17 mouse cellular contexts compared by ENCODE assay signal in genomic region chr2:75773431-75773830, GRCm38 (mm10). TPM values are rescaled to one million over a fixed set of nuclear protein-coding genes. Genes with fewer than 3 reads are reported as not detected.
DNase-seq lines count a peak whose midpoint lies in the region; ATAC-seq and TF ChIP-seq lines count a peak whose summit lies in the region.
"Had no signal": no experiment of that assay in that cellular context is flagged by ENCODE, and none has a peak within 500 bp of the region (broad histone marks: within the 10 kb centered on the region; RNA-seq: fewer than 3 reads in every experiment).

No protein-coding gene starts in this region.

- WGBS in lung, embryonic 14.5 days = 80% methylated on average over 5 of the region's 5 CpGs
- 82% methylated on average over 5 of the region's 5 CpGs for WGBS in intestine, postnatal 0 days
- 76% methylated on average over 5 of the region's 5 CpGs for WGBS in stomach, embryonic 16.5 days

- H3K36me3 ChIP-seq in lung, embryonic 14.5 days (ENCODE audit: insufficient read depth) = no peaks in the 10 kb centered on the region
- no peaks in the 10 kb centered on the region for H3K36me3 ChIP-seq in intestine, postnatal 0 days (ENCODE audit: control insufficient read depth, insufficient read depth)
- H3K36me3 ChIP-seq in stomach, embryonic 16.5 days (ENCODE audit: control insufficient read depth, insufficient read depth, low read length) = no peaks in the 10 kb centered on the region
- H3K36me3 ChIP-seq: forebrain, embryonic 15.5 days; hindbrain, embryonic 12.5 days had no signal

- H3K4me2 ChIP-seq in lung, embryonic 14.5 days = no peak overlapping the region; the same call in 1 of the 2 replicates
- H3K4me2 ChIP-seq in intestine, postnatal 0 days (replicated peaks; ENCODE audit: low read depth) = no peak overlapping the region
- H3K4me2 ChIP-seq in stomach, embryonic 16.5 days (ENCODE audit: low read depth, low read length) = no peak overlapping the region
- H3K4me2 ChIP-seq: forebrain, embryonic 15.5 days; hindbrain, embryonic 12.5 days; midbrain, embryonic 11.5 days had no signal

- H3K27me3 ChIP-seq in lung, embryonic 14.5 days (ENCODE audit: insufficient read depth, low read length) = no peaks in the 10 kb centered on the region
- H3K27me3 ChIP-seq in intestine, postnatal 0 days (replicated peaks; ENCODE audit: control insufficient read depth, insufficient read depth, low read length) = no peaks in the 10 kb centered on the region
- H3K27me3 ChIP-seq in stomach, embryonic 16.5 days (ENCODE audit: control insufficient read depth, insufficient read depth, low read length) = no peaks in the 10 kb centered on the region
- H3K27me3 ChIP-seq: forebrain, embryonic 15.5 days; hindbrain, embryonic 12.5 days had no signal

- H3K4me1 ChIP-seq in lung, embryonic 14.5 days (ENCODE audit: insufficient read depth) = peaks cover 10% of the 10 kb centered on the region; the same call in 1 of the 2 replicates
- peaks cover 8% of the 10 kb centered on the region; the same call in 1 of the 2 replicates for H3K4me1 ChIP-seq in intestine, postnatal 0 days (replicated peaks; ENCODE audit: control insufficient read depth, insufficient read depth, low read length)
- H3K4me1 ChIP-seq in stomach, embryonic 16.5 days (ENCODE audit: control insufficient read depth, insufficient read depth, low read length) = peaks cover 28% of the 10 kb centered on the region

- H3K4me3 ChIP-seq in lung, embryonic 14.5 days (ENCODE audit: low read depth, low read length) = no peak overlapping the region
- no peak overlapping the region for H3K4me3 ChIP-seq in intestine, postnatal 0 days (ENCODE audit: low read depth, low read length)
- no peak overlapping the region for H3K4me3 ChIP-seq in stomach, embryonic 16.5 days (replicated peaks; ENCODE audit: low read length)
- H3K4me3 ChIP-seq: erythroblast, embryonic 14.5 days; forebrain, embryonic 15.5 days; hindbrain, embryonic 12.5 days; myocyte had no signal

- no peak overlapping the region for H3K9ac ChIP-seq in lung, embryonic 14.5 days
- no peak overlapping the region for H3K9ac ChIP-seq in intestine, postnatal 0 days (ENCODE audit: low read depth, low read length)
- H3K9ac ChIP-seq in stomach, embryonic 16.5 days (ENCODE audit: low read length) = no peak overlapping the region
- H3K9ac ChIP-seq: forebrain, embryonic 15.5 days; hindbrain, embryonic 12.5 days; liver, embryonic 14.5 days had no signal

- no peak for ATAC-seq in lung, embryonic 14.5 days (ENCODE audit: insufficient read depth)
- no peak for ATAC-seq in intestine, postnatal 0 days
- ATAC-seq in stomach, embryonic 16.5 days (ENCODE audit: insufficient read depth, low FRiP score) = no peak
- ATAC-seq: forebrain, embryonic 15.5 days had no signal

- peak; percentile 22 to 42 for DNase-seq in heart, adult 18-20 months
- no peak for DNase-seq in heart, adult 8-10 months (ENCODE audit: low spot score)
- DNase-seq in lung, embryonic 14.5 days = no peak
- no peak for DNase-seq in lung, postnatal 25 days (ENCODE audit: low spot score)
- DNase-seq in cerebellum, postnatal 25 days = no peak
- no peak for DNase-seq in left cerebral cortex, postnatal 36 days (ENCODE audit: low spot score in 2 of 2)
- DNase-seq: adrenal gland, postnatal 36 days; cerebellum, postnatal 10 days; thymus, postnatal 25 days had no signal

- TF ChIP-seq CTCF in lung, embryonic 14.5 days (IDR thresholded peaks at IDR 0.05; ENCODE audit: low read depth) = no peak
- no peak for TF ChIP-seq CTCF in intestine, postnatal 0 days (IDR thresholded peaks at IDR 0.05; ENCODE audit: low read depth)

- intact Hi-C loops in left cerebral cortex, postnatal 36 days (cut with DNase I) = no loop called here

- peak overlapping the region; percentile 89 for H3K27ac ChIP-seq in lung, embryonic 14.5 days (ENCODE audit: low read depth)
- H3K27ac ChIP-seq in intestine, postnatal 0 days (ENCODE audit: low read depth, low read length) = peak overlapping the region; percentile 88
- H3K27ac ChIP-seq in stomach, embryonic 16.5 days (ENCODE audit: low read length) = peak overlapping the region; percentile 93
- H3K27ac ChIP-seq: forebrain, embryonic 15.5 days; hindbrain, embryonic 12.5 days; liver, embryonic 14.5 days had no signal

- no peaks in the 10 kb centered on the region for H3K9me3 ChIP-seq in lung, embryonic 14.5 days (ENCODE audit: low read depth, low read length)
- H3K9me3 ChIP-seq in intestine, postnatal 0 days (ENCODE audit: control insufficient read depth) = no peaks in the 10 kb centered on the region
- no peaks in the 10 kb centered on the region for H3K9me3 ChIP-seq in stomach, embryonic 16.5 days (replicated peaks; ENCODE audit: control insufficient read depth, low read length)
- H3K9me3 ChIP-seq: forebrain, embryonic 15.5 days; hindbrain, embryonic 12.5 days had no signal

RNA-seq across cellular contexts. Expression of gene Agps, which starts 58.5 kb away (rescaled TPM):
- total RNA-seq in heart, adult 18-20 months (2021) = 10 to 100 TPM; 32.4 to 33.7 TPM
- total RNA-seq in heart, adult 8-10 months (2022) = 10 to 100 TPM; 26.4 to 32.0 (median 27.2) TPM
- polyA plus RNA-seq in lung, embryonic 14.5 days (2014; fragmentation: Nextera tagmentation; extraction: Ambion mirVana) = 47.9 and 55.7 TPM in 2 replicates
- 6.5 and 8.6 TPM in 2 replicates for polyA plus RNA-seq in intestine, postnatal 0 days (2015; fragmentation: Nextera tagmentation; extraction: Ambion mirVana)
- polyA plus RNA-seq in stomach, embryonic 16.5 days (2015; fragmentation: Nextera tagmentation; extraction: Ambion mirVana) = 25.6 and 28.1 TPM in 2 replicates
- total RNA-seq in left cerebral cortex, postnatal 36 days (2021) = 10 to 100 TPM; 36.2 to 40.4 TPM

Comparison
In these comparisons a context has a peak if more than half of its experiments do, and no peak if none do; other contexts are left out.
1. DNase-seq: peak in heart, adult 18-20 months (2 of 2); none in heart, adult 8-10 months (single experiment), lung, embryonic 14.5 days (single experiment), lung, postnatal 25 days (single experiment), cerebellum, postnatal 25 days (0 of 2) and left cerebral cortex, postnatal 36 days (0 of 2).
2. Peak in every context shown above with its lines, with median percentiles within 50 percentile points of each other: H3K27ac ChIP-seq.